Mouse (Mus musculus): Measurements from ENCODE around the gene Stx1b.

Stx1b gene

GRCm38 (mm10) chr7:127817053-127817452 lies 7.3 kb downstream of the Stx1b start:
- no peak for DNase-seq (ENCODE audit: low spot score in 2 of 2)

GRCm38 (mm10) chr7:127815954-127816821 lies 8.2 kb downstream of the Stx1b start:
- DNase-seq (ENCODE audit: low spot score in 2 of 2) = peak; percentile 55 to 62

GRCm38 (mm10) chr7:127815116-127815665 lies 9.2 kb downstream of the Stx1b start:
- no peak for DNase-seq (ENCODE audit: low spot score in 2 of 2)

- DNase-seq (ENCODE audit: low spot score in 2 of 2) = no peak
These were observed 10.0 kb downstream of the Stx1b start for GRCm38 (mm10) chr7:127814241-127814921.

- DNase-seq (ENCODE audit: low spot score in 2 of 2) = no peak
These were observed 10.5 kb downstream of the Stx1b start for GRCm38 (mm10) chr7:127813821-127814220.

GRCm38 (mm10) chr7:127812292-127812691 lies 12.1 kb downstream of the Stx1b start:
- DNase-seq (ENCODE audit: low spot score in 2 of 2) = no peak

GRCm38 (mm10) chr7:127811240-127811639 lies 13.1 kb downstream of the Stx1b start:
- no peak for DNase-seq (ENCODE audit: low spot score in 2 of 2)

GRCm38 (mm10) chr7:127810650-127811049 lies 13.7 kb downstream of the Stx1b start:
- DNase-seq (ENCODE audit: low spot score in 2 of 2) = no peak

GRCm38 (mm10) chr7:127809846-127810245 lies 14.5 kb downstream of the Stx1b start:
- no peak for DNase-seq (ENCODE audit: low spot score in 2 of 2)

- no peak for DNase-seq (ENCODE audit: low spot score in 2 of 2)
These were observed 15.5 kb downstream of the Stx1b start for GRCm38 (mm10) chr7:127808821-127809220.

- no peak for DNase-seq (ENCODE audit: low spot score in 2 of 2)
These were observed 22.0 kb downstream of the Stx1b start for GRCm38 (mm10) chr7:127802313-127802712.

- DNase-seq (ENCODE audit: low spot score in 2 of 2) = no peak
These were observed 23.2 kb downstream of the Stx1b start for GRCm38 (mm10) chr7:127801010-127801621.

- peak; percentile 49 to 81 for DNase-seq (ENCODE audit: low spot score in 2 of 2)
These were observed 23.8 kb downstream of the Stx1b start, which contains the start of gene Hsd3b7 for GRCm38 (mm10) chr7:127800435-127801009. Gene Hsd3b7 (plus strand): TSS chr7:127800604.

GRCm38 (mm10) chr7:127799738-127800137 lies 24.6 kb downstream of the Stx1b start:
- no peak for DNase-seq (ENCODE audit: low spot score in 2 of 2)

- no peak for DNase-seq (ENCODE audit: low spot score in 2 of 2)
These were observed 25.1 kb downstream of the Stx1b start for GRCm38 (mm10) chr7:127799211-127799610.

GRCm38 (mm10) chr7:127798591-127798990 lies 25.8 kb downstream of the Stx1b start:
- no peak for DNase-seq (ENCODE audit: low spot score in 2 of 2)

- no peak for DNase-seq (ENCODE audit: low spot score in 2 of 2)
These were observed 27.1 kb downstream of the Stx1b start for GRCm38 (mm10) chr7:127797076-127797845.

- DNase-seq (ENCODE audit: low spot score in 2 of 2) = no peak
These were observed 39.0 kb downstream of the Stx1b start, which contains the start of gene Gm49388 for GRCm38 (mm10) chr7:127785308-127785707. Gene Gm49388 (plus strand): TSS chr7:127785608.

- no peak for DNase-seq (ENCODE audit: low spot score in 2 of 2)
These were observed 46.0 kb downstream of the Stx1b start for GRCm38 (mm10) chr7:127778350-127778749.

- peak; percentile 45 to 51 for DNase-seq (ENCODE audit: low spot score in 2 of 2)
These were observed 46.7 kb downstream of the Stx1b start for GRCm38 (mm10) chr7:127777474-127778266.

Measured in thymus, postnatal 10 days (tissue).